Mouse (Mus musculus) cortical plate, adult 2 months (tissue): ENCODE measurements around the gene Map3k13. TPM values are rescaled to one million over a fixed set of nuclear protein-coding genes. Genes with fewer than 3 reads are reported as not detected.

Source experiments
- H3K27ac ChIP-seq: fragments of 200-500 bp; 2 replicates; pipeline ENCODE4 v1.5.1; 2012; ENCODE audit warnings: low read length, control low read depth, inconsistent platforms; ENCODE audit not compliant: insufficient read depth
- H3K4me1 ChIP-seq: fragments of 200-500 bp; 2 replicates; pipeline ENCODE4 v1.6.1; 2011; ENCODE audit warnings: low read length; ENCODE audit not compliant: control insufficient read depth, insufficient read depth
- H3K4me3 ChIP-seq: fragments of 200-500 bp; 2 replicates; pipeline ENCODE4 v1.5.1; 2011; ENCODE audit warnings: mild to moderate bottlenecking, low read length, control low read depth; ENCODE audit not compliant: insufficient read depth
- CTCF ChIP-seq: fragments of 200-500 bp; IDR thresholded peaks from 2 replicates; pipeline ENCODE4 v1.5.1; 2011; ENCODE audit warnings: mild to moderate bottlenecking, control low read depth, low read length; ENCODE audit not compliant: insufficient read depth; ENCODE audit errors: extremely low read depth
- POLR2A ChIP-seq: fragments of 200-500 bp; IDR thresholded peaks from 2 replicates; pipeline ENCODE4 v1.6.1; 2011; ENCODE audit warnings: mild to moderate bottlenecking, low read length, control low read depth; ENCODE audit not compliant: insufficient read depth; ENCODE audit errors: extremely low read depth
- polyA plus RNA-seq: library from polyadenylated mRNA; depleted of rRNA; stranded (reverse); fragments of >200 nt; gene quantifications from 2 replicates; pipeline ENCODE4 v1.2.3, GENCODE M21; 2012

Map3k13 gene
- polyA plus RNA-seq, 1 experiment, result 8.1 TPM

- Histone ChIP-seq H3K4me3 (no peak overlapping the region), H3K27ac (no peak overlapping the region), H3K4me1 (no peaks in the 10 kb centered on the region)
- TF ChIP-seq POLR2A, result no peak
- no peak for TF ChIP-seq CTCF
These were observed 33.4 kb downstream of the Map3k13 start for GRCm38 (mm10) chr16:21827581-21827980.

DNA sequence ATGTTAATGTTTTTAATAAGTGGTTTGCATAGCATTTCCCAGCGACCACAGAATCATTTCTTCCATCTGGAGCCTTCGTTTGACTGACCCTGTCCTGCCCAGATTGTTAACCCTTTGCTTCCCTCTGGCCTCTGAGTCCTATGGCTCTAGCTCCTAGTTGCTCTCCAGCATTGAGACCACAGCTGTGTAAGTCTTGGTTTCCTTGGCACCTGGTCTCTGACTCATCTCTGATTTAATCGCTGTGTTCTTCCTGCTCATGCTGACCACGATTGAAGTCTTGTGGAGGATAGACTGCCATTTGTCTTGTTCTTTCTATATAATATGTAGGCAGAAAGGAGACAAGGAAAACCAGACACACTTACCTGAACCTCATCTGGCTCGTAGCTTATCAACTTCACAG is 35.6 kb downstream of the Map3k13 start:
- Histone ChIP-seq H3K4me1 (no peaks in the 10 kb centered on the region), H3K4me3 (no peak overlapping the region), H3K27ac (no peak overlapping the region)
- TF ChIP-seq CTCF, result no peak
- no peak for TF ChIP-seq POLR2A

GRCm38 (mm10) chr16:21830784-21831183 is 36.6 kb downstream of the Map3k13 start:
- TF ChIP-seq POLR2A (no peak), CTCF (no peak)

GRCm38 (mm10) chr16:21831764-21832163 is 37.6 kb downstream of the Map3k13 start:
- peaks cover 2% of the 10 kb centered on the region; the same call in 1 of the 2 replicates for H3K4me1 ChIP-seq
- H3K27ac ChIP-seq, result no peak overlapping the region
- TF ChIP-seq CTCF, result no peak
- no peak for TF ChIP-seq POLR2A
- H3K4me3 ChIP-seq, result no peak overlapping the region

More at GRCm38 (mm10) chr16:21830784-21831183, 36.6 kb downstream of the Map3k13 start:
- Histone ChIP-seq H3K4me1 (no peaks in the 10 kb centered on the region), H3K4me3 (no peak overlapping the region), H3K27ac (no peak overlapping the region)

DNA sequence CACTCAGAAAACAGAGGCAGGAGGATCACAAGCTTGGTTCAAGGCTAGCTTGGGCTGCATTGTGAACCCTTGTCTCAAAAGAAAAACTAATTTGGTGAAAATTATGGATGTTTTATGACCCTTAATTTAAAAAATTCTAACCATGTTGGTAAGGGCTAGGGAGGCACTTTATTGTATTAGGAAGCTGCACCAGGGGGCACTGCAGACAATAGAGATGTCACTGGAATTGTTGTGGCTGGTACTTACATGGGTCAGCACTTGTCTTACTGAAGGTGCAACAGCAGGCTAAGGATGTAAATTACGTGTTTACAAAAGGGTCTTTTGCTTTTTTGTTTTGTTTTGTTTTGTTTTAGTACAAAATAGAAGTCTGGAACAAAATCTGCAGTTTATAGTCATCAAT is 39.3 kb downstream of the Map3k13 start:
- TF ChIP-seq POLR2A (no peak), CTCF (no peak)
- Histone ChIP-seq H3K27ac (no peak overlapping the region), H3K4me3 (no peak overlapping the region), H3K4me1 (peaks cover 2% of the 10 kb centered on the region; the same call in 1 of the 2 replicates)

- Histone ChIP-seq H3K4me1 (peaks cover 2% of the 10 kb centered on the region; the same call in 1 of the 2 replicates), H3K4me3 (no peak overlapping the region), H3K27ac (no peak overlapping the region)
- TF ChIP-seq CTCF, result no peak
- TF ChIP-seq POLR2A, result no peak
These were observed 39.8 kb downstream of the Map3k13 start for GRCm38 (mm10) chr16:21833970-21834369.

DNA sequence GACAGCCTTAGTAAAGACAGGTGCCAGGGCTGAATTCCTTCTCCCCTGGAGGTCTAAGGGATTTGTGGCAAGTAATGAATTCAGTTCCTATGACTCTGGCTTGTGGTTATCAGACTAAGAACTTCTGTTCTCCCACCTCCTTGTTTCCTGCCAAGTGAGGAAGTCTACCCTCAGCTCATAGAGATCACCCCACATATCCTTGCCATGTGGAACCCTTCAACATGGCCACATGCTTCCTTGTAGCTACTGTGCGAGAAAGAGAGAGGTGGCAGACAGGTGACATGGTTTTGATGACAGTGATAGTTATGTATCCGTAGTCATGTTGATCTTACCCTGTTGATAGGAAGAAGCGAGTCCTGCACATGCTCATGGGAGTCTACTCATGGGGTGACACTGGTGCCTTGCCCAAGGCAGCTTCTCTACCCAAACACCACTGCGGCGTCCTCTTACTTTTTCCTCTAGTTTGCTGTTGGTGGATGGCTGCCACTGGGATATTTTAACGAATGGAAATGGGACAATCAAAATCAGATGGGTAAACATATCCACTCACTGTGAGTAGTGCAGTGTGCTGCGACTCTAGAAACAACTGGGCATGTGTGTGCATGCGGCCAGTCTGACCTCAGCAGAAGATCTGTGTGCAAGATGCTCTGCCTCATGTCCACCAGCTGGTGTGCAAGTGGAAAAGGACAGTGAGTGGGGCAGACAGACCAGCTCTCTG is 40.9 kb downstream of the Map3k13 start:
- TF ChIP-seq POLR2A (no peak), CTCF (no peak)

DNA sequence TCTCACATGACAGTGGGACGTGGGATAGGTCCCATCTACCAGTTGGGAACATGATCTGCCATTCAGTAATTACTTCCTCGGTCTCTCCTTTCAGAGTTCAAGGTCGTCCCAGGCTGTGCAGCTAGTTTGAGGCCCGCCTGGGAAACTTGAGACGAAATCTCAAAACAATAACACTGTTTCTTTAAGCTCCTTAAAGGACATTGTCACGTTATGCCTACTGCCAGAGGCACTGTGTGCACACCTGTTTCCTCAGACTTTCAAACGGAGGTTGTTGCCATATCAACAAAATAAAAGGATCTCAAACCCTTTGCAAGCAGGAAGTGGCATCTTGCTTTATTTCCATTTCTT is 41.4 kb downstream of the Map3k13 start:
- TF ChIP-seq CTCF, result no peak
- no peak for TF ChIP-seq POLR2A
- Histone ChIP-seq H3K4me1 (peaks cover 2% of the 10 kb centered on the region; the same call in 1 of the 2 replicates), H3K4me3 (no peak overlapping the region), H3K27ac (no peak overlapping the region)

More for the DNA sequence above, 40.9 kb downstream of the Map3k13 start:
- peaks cover 2% of the 10 kb centered on the region; the same call in 1 of the 2 replicates for H3K4me1 ChIP-seq
- H3K4me3 ChIP-seq, result no peak overlapping the region
- no peak overlapping the region for H3K27ac ChIP-seq

GRCm38 (mm10) chr16:21836311-21837072 is 42.3 kb downstream of the Map3k13 start:
- Histone ChIP-seq H3K27ac (no peak overlapping the region), H3K4me1 (peaks cover 2% of the 10 kb centered on the region; the same call in 1 of the 2 replicates), H3K4me3 (no peak overlapping the region)
- TF ChIP-seq CTCF, result peak; percentile 65
- no peak for TF ChIP-seq POLR2A

DNA sequence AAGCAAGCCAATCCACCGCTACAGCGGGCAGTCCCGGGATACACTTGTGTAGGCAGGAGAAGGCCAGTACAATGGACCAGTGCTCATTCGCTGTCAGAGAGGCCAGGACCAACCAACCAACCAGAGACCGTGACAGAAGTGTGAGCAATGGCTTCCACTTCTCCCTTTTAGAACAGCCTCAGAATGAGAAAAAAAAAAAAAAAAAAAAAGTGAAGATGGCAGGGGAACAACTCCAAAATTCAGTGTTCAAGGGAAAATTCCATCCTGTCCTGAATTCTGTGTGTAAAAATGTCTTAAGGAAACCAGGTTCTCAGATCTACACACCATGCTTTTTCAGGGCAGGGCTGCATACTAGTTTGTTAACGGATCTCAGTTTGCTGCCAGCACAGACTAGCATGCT is 43.5 kb downstream of the Map3k13 start:
- no peak overlapping the region for H3K27ac ChIP-seq
- no peak overlapping the region for H3K4me3 ChIP-seq
- H3K4me1 ChIP-seq, result peaks cover 2% of the 10 kb centered on the region; the same call in 1 of the 2 replicates
- TF ChIP-seq CTCF, result no peak
- no peak for TF ChIP-seq POLR2A
